Comparison of ENCODE assay signal across 1 mouse cellular context in the genomic region with DNA sequence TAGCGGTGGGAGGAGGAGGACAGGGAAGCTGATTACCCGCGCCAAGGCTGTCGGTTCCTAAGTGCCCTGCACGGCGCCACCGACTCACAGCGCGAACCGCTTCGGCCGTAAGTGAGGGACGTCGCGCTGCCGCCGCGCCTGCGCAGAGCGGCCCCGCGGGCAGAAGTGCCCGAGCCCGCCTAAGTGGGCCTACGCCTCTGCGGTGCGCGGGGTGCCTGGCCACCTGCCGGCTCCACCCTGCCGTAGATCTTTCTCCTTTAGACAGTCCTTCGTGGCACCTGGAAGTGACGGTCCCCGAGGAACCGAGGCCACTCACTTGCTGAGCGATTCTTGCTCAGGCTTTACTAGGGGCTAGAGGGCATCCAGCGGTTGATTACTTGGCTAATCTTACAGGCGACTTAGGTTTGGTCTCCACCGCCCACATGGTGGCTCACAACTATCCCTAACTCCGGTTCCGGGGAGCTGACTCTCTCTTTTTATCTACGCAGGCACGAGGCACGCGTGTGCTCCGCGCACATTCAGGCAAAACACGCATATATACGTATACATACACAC.
TF ChIP-seq lines count a peak whose summit lies in the region.

No protein-coding gene starts in this region.

TF ChIP-seq in MEL, 35 proteins besides CTCF, POLR2A, EP300 and RAD21 (continued from another document):
- TF ChIP-seq UBTF (IDR thresholded peaks at IDR 0.05; ENCODE audit: borderline replicate concordance, insufficient read depth, low read depth, low read length) (no peak; the same call in 1 of the 2 replicates), USF2 (IDR thresholded peaks at IDR 0.05; ENCODE audit: borderline replicate concordance in 1 of 2, insufficient read depth in 1 of 2, low read depth in 1 of 2, low read length in 2 of 2) (no peak), CHD2 (IDR thresholded peaks at IDR 0.05; ENCODE audit: low read length) (no peak), POLR2AphosphoS2 (IDR thresholded peaks at IDR 0.05; ENCODE audit: low read length) (peak; percentile 75), ZC3H11A (IDR thresholded peaks at IDR 0.05; ENCODE audit: low read depth, low read length) (no peak), SMC3 (IDR thresholded peaks at IDR 0.05; ENCODE audit: low read depth, low read length) (no peak), MXI1 (IDR thresholded peaks at IDR 0.05; ENCODE audit: low read depth, low read length) (peak; percentile 83), MEF2A (IDR thresholded peaks at IDR 0.05; ENCODE audit: extremely low read depth, insufficient replicate concordance, low read depth, low read length, poor library complexity, severe bottlenecking) (no peak), CHD1 (IDR thresholded peaks at IDR 0.05; ENCODE audit: low read depth, low read length) (no peak), ELF1 (IDR thresholded peaks at IDR 0.05; ENCODE audit: low read depth, low read length) (0 out of 2 replicates have a peak, but pooled peaks have one; percentile 9), ZKSCAN1 (IDR thresholded peaks at IDR 0.05; ENCODE audit: low read depth, low read length) (no peak), NELFE (IDR thresholded peaks at IDR 0.05; ENCODE audit: low read depth, low read length) (peak; percentile 96), RCOR1 (IDR thresholded peaks at IDR 0.05; ENCODE audit: low read depth, low read length) (no peak), MAX (IDR thresholded peaks at IDR 0.05; ENCODE audit: low read length) (peak; percentile 92), NRF1 (IDR thresholded peaks at IDR 0.05; ENCODE audit: insufficient read depth, low read depth, low read length, poor library complexity, severe bottlenecking) (peak; percentile 92), MYC (IDR thresholded peaks at IDR 0.05; ENCODE audit: low read depth, low read length) (peak; percentile 97), ZMIZ1 (IDR thresholded peaks at IDR 0.05; ENCODE audit: low read depth, low read length) (peak; percentile 83; the same call in 1 of the 2 replicates), POLR2AphosphoS5 (IDR thresholded peaks at IDR 0.05; ENCODE audit: borderline replicate concordance, low read depth, low read length) (peak; percentile 28; the same call in 1 of the 2 replicates), E2F4 (IDR thresholded peaks at IDR 0.05; ENCODE audit: borderline replicate concordance, low read depth, low read length) (peak; percentile 53; the same call in 1 of the 2 replicates), JUND (IDR thresholded peaks at IDR 0.05; ENCODE audit: low read depth, low read length) (no peak), ETS1 (IDR thresholded peaks at IDR 0.05; ENCODE audit: low read depth, low read length) (no peak), GABPA (IDR thresholded peaks at IDR 0.05; ENCODE audit: low read depth, low read length) (no peak), MAZ (IDR thresholded peaks at IDR 0.05; ENCODE audit: low read depth, low read length) (no peak), MYB (IDR thresholded peaks at IDR 0.05; ENCODE audit: low read depth, low read length) (no peak), BHLHE40 (IDR thresholded peaks at IDR 0.05; ENCODE audit: borderline replicate concordance, low read depth, low read length) (peak; percentile 74; the same call in 1 of the 2 replicates), TBP (IDR thresholded peaks at IDR 0.05; ENCODE audit: low read depth, low read length) (peak; percentile 81), MAFK (IDR thresholded peaks at IDR 0.05; ENCODE audit: borderline replicate concordance, low read depth, low read length) (no peak)
